Mouse (Mus musculus) bone marrow, adult 2 months (tissue): Measurements from ENCODE around the gene Commd3.

Source experiments
- CTCF ChIP-seq: fragments of 200-500 bp; IDR thresholded peaks from 2 replicates; pipeline ENCODE4 v1.5.1; 2011; ENCODE audit warnings: low read length, control low read depth; ENCODE audit not compliant: control insufficient read depth, insufficient read depth
- POLR2A ChIP-seq: fragments of 200-500 bp; IDR thresholded peaks from 2 replicates; pipeline ENCODE4 v1.6.1; 2011; ENCODE audit warnings: low read depth, mild to moderate bottlenecking, control low read depth, low read length, borderline replicate concordance; ENCODE audit not compliant: control insufficient read depth

DNA sequence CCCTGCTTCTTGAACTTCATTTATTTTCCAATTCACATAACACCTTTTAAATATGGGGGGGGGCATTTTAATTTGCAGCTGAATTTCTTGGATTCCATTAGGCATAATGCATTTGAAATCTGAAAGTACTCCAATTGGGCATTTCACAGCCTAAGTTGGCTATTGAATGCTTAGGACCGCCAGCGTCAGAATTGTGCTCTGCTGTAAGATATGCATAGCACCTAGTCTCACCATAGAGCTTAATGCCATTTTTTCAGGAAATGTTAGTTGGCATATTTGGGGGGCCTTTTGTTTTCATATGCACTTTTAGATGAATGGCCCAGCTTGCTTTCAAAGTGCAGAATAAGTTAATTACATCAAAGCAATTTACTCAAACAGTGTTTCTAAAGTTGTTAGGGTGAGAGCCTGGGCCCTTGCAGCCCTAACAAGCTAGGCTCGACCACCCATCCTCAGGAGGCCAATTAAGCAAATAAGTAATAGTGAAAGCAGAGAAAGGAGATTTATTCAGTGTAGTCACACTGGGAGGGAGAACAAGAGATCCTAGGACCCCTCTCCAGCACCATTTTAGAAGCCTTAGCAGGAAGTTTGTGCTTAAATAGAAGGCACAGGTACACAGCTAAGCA lies 50.1 kb downstream of the Commd3 start:
- TF ChIP-seq CTCF (no peak), POLR2A (no peak)
